Mouse (Mus musculus) spleen, adult 2 months (tissue): Measurements from ENCODE around the gene Bbip1. TPM values are rescaled to one million over a fixed set of nuclear protein-coding genes. Genes with fewer than 3 reads are reported as not detected.
A peak's percentile ranks its signal among the peaks of the same experiment; 100 is the strongest.

ENCODE experiments used
- DNase-seq, 2 experiments: peaks; one replicate each; pipeline versions ENCODE4 v3.0.0 to v3.0.0-alpha.2; 2012 to 2021; ENCODE audit warnings: low spot score in 2 of 2, low read depth in 1 of 2
- H3K27ac ChIP-seq: fragments of 200-500 bp; 2 replicates; pipeline ENCODE4 v1.5.1; 2012; ENCODE audit warnings: low read length, inconsistent platforms; ENCODE audit not compliant: insufficient read depth
- H3K27me3 ChIP-seq: fragments of 200-500 bp; 2 replicates; pipeline ENCODE4 v1.6.1; 2012; ENCODE audit warnings: mild to moderate bottlenecking, moderate library complexity, low read length, inconsistent platforms; ENCODE audit not compliant: control insufficient read depth, insufficient read depth
- H3K36me3 ChIP-seq: fragments of 200-500 bp; 2 replicates; pipeline ENCODE4 v1.6.1; 2012; ENCODE audit warnings: mild to moderate bottlenecking, low read length, inconsistent platforms; ENCODE audit not compliant: control insufficient read depth, insufficient read depth
- H3K4me1 ChIP-seq: fragments of 200-500 bp; 2 replicates; pipeline ENCODE4 v1.6.1; 2011; ENCODE audit warnings: inconsistent platforms; ENCODE audit not compliant: control insufficient read depth, insufficient read depth, insufficient read length
- H3K4me3 ChIP-seq: fragments of 200-500 bp; 2 replicates; pipeline ENCODE4 v1.5.1; 2011; ENCODE audit warnings: mild to moderate bottlenecking, inconsistent platforms; ENCODE audit not compliant: insufficient read depth, insufficient read length; ENCODE audit errors: extremely low read depth
- CTCF ChIP-seq: fragments of 200-500 bp; IDR thresholded peaks from 2 replicates; pipeline ENCODE4 v1.5.1; 2011; ENCODE audit warnings: mild to moderate bottlenecking, inconsistent platforms; ENCODE audit not compliant: insufficient read depth, insufficient read length, insufficient replicate concordance; ENCODE audit errors: extremely low read depth
- POLR2A ChIP-seq: fragments of 200-500 bp; IDR thresholded peaks from 2 replicates; pipeline ENCODE4 v1.6.1; 2011; ENCODE audit warnings: low read depth, low read length, inconsistent platforms
- WGBS: fragments of 180-500 bp; shearing (Covaris S2); methylation state at CpG from one replicate; pipeline ENCODE4 v1.1.7; 2018; 5-methylcytosine and 5-hydroxymethylcytosine counted together
- polyA plus RNA-seq: library from polyadenylated mRNA; depleted of rRNA; stranded (reverse); fragments of >200 nt; gene quantifications from 2 replicates; pipeline ENCODE4 v1.2.3, GENCODE M21; 2012; rRNA removed

Bbip1 gene
- polyA plus RNA-seq: 4.2 and 4.4 TPM in 2 replicates

DNA sequence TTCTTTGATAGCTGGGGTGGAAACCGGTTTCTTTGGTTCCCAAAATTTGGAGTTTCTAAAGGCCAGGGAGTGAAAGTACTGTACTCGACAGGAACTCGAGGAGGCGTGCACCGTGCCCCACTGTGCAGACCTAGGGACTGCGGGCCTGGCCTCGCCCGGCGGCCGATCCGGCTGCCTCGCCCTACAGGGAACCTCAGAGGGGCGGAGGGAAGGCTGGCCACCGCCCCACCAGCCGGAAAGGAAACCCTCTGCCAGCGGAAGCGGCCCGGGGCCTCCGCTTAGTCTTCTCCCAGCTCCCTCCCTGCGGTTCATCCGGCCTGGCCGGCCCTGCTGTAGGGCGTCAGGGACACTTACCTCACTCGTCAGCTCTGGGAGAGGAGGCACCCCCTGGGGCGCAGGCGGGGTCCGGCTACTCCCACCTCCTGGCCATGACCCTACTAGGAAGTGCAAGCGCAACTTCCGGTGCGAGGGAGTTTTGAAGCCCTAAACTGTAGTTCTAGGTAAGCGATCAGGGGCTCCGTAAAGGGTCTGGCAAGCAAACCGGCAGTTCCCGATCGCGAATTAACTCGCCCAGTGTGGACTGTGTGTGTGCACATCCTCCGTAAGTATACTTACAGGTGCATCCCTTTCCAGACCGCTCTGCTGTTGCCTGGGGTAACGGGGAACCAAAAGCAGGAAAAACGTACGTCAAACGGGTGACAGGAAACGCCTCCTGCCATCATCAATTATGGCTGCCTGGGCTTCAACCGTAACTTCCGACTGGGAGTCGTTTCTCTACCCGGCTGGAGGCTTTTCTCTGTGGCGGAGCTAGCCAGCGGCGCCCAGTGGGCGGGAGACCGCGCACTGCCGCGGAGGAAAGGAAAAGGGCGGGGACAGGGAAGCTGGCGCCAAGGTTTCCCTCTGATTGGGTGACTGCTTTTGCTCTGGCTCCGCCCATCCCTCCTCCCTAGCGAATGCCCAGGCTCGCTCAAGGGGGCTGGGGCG, at the start of gene Bbip1, which contains the start of gene Shoc2:
TSS of gene Bbip1 (minus strand) at position 826 of the 984 bp plus-strand sequence.
TSS of gene Shoc2 (plus strand) at position 505 of the 984 bp plus-strand sequence.
- Histone ChIP-seq H3K4me3 (peak within 1 kb of the TSS; percentile 77), H3K27ac (peak within 1 kb of the TSS; percentile 100), H3K36me3 (no peaks in the 10 kb centered on the region), H3K4me1 (peaks cover 3% of the 10 kb centered on the region; the same call in 1 of the 2 replicates), H3K27me3 (no peaks in the 10 kb centered on the region)
- under 1% methylated on average over 62 of the region's 62 CpGs for WGBS
- TF ChIP-seq CTCF (no peak), POLR2A (peak; percentile 56)
- DNase-seq: peak; percentile 98 to 99

DNA sequence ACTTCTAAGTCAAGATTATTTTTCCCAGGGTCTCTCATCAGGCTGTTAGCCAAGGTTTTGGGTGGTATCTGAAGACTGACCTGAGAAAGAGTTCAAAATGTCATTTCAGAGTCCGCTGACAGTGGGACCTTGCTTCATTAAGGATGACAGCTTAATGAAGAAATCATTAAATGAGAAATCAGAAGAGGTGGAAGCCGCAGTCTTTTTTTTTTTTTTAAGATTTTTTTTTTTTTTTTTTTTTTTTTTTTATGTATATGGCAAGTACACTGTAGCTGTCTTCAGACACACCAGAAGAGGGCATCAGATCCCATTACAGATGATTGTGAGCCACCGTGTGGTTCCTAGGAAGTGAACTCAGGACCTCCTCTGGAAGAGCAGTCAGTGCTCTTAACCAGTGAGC, 49.4 kb upstream of the Bbip1 start:
- Histone ChIP-seq H3K36me3 (no peaks in the 10 kb centered on the region), H3K4me1 (no peaks in the 10 kb centered on the region), H3K4me3 (no peak overlapping the region), H3K27ac (no peak overlapping the region), H3K27me3 (no peaks in the 10 kb centered on the region)
- WGBS: 92% methylated on average over 3 of the region's 3 CpGs
- DNase-seq: no peak
- no peak for TF ChIP-seq POLR2A
- TF ChIP-seq CTCF: no peak

DNA sequence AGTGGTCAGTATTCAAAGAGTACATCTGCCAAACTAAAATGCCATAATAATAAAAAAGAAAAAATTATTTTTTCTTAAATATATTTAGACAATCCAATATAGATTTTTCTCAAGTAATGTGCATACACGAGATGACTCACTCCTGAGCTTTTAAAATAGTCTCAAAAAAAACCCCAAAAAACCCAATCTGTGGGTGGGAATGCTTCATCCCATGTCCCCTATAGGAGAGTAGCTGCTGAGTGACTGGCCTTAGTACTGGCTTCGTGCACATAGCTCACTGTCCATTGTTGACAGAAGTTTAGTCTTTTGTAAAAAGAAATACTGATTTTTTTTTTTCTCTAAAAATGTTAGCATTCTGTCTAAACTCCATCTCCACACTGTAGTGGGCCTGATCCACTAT, 46.1 kb upstream of the Bbip1 start:
- WGBS: 88% methylated on average over 2 of the region's 2 CpGs
- Histone ChIP-seq H3K27ac (no peak overlapping the region), H3K36me3 (peaks cover 4% of the 10 kb centered on the region), H3K27me3 (no peaks in the 10 kb centered on the region), H3K4me3 (no peak overlapping the region), H3K4me1 (no peaks in the 10 kb centered on the region)
- TF ChIP-seq CTCF: no peak
- TF ChIP-seq POLR2A: no peak
- DNase-seq: no peak

DNA sequence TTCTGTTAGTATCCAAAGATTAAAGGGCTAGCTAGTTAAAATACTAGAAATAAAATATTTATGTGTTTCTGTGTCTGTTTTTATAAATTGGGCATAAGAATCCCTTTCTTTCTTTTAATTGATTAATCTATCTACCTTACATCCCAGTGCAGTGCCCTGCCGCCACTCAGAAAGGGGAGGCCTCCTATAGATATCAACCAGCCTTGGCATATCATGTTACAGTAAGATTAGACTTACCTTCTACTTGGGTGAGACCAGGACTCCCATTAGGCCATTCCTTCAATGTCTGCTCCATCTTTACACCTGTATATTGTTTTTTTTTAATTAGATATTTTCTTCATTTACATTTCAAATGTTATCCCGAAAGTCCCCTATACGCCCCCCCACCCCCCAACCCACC, 40.2 kb upstream of the Bbip1 start:
- H3K36me3 ChIP-seq: peaks cover 4% of the 10 kb centered on the region
- H3K27ac ChIP-seq: no peak overlapping the region
- H3K4me3 ChIP-seq: no peak overlapping the region
- no peak for DNase-seq
- H3K27me3 ChIP-seq: no peaks in the 10 kb centered on the region
- WGBS: 93% methylated on average over 3 of the region's 3 CpGs
- TF ChIP-seq POLR2A: no peak
- TF ChIP-seq CTCF: no peak
- no peaks in the 10 kb centered on the region; the same call in 1 of the 2 replicates for H3K4me1 ChIP-seq

DNA sequence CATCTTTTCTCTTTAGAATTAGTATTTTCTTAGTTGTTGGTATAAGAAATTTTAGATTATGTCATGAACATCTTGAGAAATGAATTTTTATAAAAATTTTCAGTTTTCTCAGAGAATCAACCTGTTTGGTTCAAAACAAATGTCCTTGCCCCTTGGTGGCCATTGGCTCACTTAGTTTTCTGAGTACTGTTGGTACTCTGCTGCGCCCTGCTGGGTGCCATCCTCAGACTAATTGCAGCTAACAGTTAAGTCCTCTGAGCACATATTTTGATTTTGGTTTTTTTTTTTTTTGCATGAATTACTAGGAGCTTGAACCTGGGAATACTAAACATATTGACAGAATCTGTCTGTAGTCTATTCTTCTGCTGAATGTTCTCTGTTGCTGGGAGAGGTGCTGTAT, 38.9 kb upstream of the Bbip1 start:
- Histone ChIP-seq H3K27me3 (no peaks in the 10 kb centered on the region), H3K36me3 (peaks cover 4% of the 10 kb centered on the region), H3K4me3 (no peak overlapping the region), H3K27ac (no peak overlapping the region), H3K4me1 (no peaks in the 10 kb centered on the region; the same call in 1 of the 2 replicates)
- peak; percentile 7 to 15 for DNase-seq
- TF ChIP-seq POLR2A (no peak), CTCF (peak; percentile 16; the same call in 1 of the 2 replicates)
- 94% methylated on average over 1 of the region's 1 CpGs for WGBS

DNA sequence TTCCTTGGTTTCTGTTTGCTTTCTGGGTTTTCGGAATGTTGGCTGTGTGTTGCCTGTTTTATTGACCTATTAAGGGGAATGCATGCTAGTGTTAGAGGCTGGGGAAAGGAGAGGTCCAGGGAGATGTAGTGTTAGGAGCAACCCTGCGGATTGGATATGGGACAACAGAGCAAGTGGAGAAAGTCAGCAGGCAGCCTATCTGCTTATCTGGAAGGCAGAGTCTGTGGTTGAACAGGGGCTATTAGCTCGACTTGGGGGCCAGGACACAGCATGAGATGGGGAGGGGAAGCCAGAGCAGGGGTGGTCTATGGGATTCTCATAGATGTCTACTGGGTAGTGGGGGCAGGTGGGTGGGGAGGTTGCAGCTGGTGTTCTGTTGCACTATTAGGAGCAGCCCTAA, 37.6 kb upstream of the Bbip1 start:
- TF ChIP-seq POLR2A (no peak), CTCF (no peak)
- DNase-seq: no peak
- no peak overlapping the region for H3K4me3 ChIP-seq
- no peaks in the 10 kb centered on the region for H3K27me3 ChIP-seq
- no peaks in the 10 kb centered on the region for H3K36me3 ChIP-seq
- no peaks in the 10 kb centered on the region; the same call in 1 of the 2 replicates for H3K4me1 ChIP-seq
- no peak overlapping the region for H3K27ac ChIP-seq
- WGBS: 62% methylated on average over 3 of the region's 3 CpGs

DNA sequence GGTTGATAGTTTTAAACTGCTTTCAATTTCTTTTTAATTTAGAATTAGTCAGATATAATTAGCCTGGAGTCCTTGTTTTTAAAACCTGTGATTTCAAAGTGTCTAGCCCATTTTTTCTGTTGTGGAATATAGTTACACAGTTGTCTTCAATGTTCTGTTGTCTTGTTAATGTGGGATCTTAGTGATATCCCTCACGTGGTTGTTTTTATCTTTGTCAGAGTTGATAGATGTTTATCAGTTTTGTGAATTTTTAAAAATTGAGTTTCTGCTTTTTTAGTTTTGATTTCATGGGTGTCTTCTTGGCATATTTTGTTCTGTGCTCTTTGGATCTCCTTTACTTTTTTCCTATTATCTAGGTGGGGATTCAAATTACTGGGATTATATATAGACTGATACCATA, 29.2 kb upstream of the Bbip1 start:
- no peak overlapping the region for H3K4me3 ChIP-seq
- no peak for TF ChIP-seq POLR2A
- no peak for TF ChIP-seq CTCF
- H3K27ac ChIP-seq: no peak overlapping the region
- no peak for DNase-seq
- H3K36me3 ChIP-seq: no peaks in the 10 kb centered on the region
- H3K4me1 ChIP-seq: no peaks in the 10 kb centered on the region
- no peaks in the 10 kb centered on the region for H3K27me3 ChIP-seq
- 63% methylated on average over 1 of the region's 1 CpGs for WGBS
